Mouse (Mus musculus): ENCODE measurements around the gene Mettl13.

Gene Mettl13

DNA sequence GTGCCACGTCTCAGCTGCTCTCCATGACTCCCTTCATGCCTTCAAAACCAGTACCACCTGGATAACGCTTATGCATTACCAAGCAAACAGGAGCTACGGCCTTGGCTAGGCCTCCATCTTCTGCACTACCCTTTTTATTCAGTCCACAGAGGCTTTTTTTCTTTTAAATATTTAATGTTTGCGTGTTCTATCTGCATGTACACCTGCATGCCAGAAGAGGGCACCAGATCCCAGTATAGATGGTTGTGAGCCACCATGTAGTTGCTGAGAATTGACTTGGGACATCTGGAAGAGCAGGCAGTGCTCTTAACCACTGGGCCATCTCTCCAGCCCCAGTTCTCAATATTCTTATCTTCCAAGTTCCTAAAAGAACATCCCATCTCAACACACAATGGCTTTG, 16.8 kb downstream of the Mettl13 start:
- no peak for DNase-seq

DNA sequence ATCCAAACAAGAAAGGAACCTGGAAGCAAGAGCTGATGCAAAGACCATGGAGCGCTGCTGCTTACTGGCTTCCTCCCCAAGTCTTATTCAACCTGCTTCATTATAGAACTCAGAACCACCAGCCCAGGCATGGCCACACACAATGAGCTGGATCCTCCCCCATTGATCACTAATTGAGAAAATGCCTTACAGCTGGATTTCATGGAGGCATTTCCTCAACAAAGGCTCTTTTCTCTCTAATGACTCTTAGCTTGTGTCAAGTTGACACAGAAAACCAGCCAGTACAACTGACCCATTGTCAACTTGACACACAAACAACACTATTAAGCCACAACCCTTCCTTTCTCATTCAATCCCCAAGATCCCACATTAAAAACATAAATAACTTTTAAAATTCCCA, 17.7 kb downstream of the Mettl13 start:
- DNase-seq, result no peak

DNA sequence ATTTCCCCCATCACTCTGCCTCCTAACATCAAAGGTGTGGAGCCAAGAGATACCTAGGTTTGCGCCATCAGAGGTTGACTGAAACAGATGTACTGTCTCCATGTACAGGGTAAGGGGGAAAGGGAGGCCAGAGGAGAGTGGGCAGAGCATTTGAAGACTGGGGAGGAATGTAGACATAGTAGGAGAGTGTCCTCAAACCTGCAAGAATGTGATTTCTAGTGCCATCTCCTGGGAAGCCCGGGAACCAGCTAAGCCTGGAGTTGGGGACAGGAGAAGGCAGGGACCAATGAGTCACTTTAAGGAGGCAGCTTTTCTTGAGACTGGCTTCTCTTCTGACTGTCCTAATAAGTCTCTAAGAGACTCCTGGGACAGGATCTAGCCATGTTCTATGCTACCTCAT, 18.7 kb downstream of the Mettl13 start:
- no peak for DNase-seq

DNA sequence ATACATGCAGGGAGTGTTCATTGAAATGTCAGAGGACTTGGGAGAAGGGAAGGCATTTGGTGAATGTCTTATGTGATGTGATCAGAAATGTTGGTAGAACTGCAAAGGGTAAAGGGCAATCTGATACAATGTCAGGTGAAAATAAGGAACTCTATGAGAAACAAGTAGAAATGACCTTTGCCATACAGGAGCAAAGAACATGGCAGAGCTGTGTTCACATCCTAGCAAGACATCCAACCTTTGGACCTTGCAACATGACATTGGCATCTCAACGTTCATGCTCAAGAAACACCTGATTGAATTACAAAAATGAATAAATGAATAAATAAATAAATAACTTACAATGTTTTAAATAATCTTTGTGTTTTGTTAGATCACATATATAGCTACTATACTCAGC, 33.2 kb downstream of the Mettl13 start:
- no peak for DNase-seq

DNA sequence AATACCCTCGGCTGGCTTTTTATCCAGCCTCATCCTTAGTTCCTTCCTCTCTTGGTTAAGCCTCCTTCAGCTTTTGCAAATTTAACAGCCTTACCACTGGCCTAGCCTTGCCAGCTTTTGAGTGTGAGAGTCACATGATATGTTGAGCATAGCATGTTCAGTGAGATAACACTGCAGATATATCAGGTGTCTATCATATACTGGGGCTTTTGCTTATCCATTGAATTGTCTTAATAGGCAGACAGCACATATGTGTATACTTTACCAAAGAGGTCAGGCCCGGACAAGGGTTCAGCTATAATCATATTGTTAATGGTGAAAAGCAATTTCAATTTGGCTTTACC, 38.4 kb downstream of the Mettl13 start:
- DNase-seq, result no peak

DNA sequence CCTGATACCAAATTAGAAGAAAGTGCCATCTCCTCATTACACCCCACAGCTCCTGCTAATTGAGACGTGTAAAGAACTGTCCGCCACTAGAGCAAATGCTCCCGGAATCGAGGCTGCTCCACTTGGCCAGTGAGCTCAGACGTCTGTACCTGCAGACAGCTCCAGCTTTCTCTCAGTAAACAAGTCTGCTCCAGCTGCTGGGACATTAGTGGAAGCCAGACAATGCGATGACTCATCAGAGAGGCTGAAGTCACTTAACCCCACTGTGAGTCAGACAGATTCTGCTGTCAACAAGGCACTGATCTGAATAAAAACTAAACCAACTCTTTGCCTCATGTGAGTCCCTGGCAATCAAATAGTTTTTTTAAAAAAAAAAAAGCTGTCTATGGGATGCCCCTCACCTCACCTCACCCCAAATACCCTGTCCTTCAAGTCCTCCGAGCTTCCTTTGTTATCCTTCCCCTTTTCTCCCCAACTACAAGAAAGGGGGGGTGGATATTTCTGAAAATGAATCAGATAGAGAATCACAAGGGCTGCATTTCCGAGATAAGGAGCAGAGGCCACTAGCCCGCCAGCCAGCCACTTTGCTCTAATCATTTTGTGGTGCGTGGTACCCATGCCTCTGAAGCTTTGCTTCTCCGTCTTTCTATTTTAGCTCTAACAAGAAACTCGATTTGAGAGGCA, 38.9 kb downstream of the Mettl13 start:
- no peak for DNase-seq

DNA sequence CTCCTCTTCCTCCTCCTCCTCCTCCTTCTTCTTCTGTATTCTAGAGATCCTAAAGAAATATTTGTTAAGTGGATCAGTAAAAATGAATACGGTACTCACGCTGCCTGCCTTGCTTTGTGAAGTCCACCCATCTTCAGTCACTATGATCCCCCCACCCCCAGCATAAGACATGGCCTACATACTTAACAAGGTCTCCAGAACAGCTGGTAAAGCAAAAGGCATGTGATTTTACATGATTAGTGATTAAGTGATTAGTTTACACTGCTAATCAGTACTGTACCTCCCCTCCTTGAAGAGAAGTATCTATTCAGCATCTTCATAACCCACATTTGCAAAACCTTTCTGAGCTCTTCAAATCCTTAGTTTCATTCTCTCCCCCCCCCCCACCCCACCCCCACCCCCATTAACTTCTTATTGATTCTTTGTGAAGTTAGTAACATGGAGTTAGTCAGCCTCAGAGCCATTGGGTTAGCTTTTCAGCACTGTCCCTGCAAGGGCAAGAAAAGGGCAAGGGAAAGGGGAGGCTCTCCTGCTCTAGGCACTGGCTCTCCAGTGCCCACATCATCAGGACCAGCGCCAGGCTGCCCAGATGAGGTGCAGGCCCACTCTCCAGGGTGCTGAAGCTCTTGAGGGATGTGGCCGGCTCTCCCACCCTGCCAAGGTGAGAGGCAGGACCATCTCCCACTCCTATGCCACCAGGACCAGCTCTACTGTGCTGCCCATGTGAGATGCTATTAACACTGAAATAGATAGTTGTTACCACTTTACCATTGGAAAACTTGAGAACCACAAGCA, 39.9 kb downstream of the Mettl13 start:
- DNase-seq, result no peak

DNA sequence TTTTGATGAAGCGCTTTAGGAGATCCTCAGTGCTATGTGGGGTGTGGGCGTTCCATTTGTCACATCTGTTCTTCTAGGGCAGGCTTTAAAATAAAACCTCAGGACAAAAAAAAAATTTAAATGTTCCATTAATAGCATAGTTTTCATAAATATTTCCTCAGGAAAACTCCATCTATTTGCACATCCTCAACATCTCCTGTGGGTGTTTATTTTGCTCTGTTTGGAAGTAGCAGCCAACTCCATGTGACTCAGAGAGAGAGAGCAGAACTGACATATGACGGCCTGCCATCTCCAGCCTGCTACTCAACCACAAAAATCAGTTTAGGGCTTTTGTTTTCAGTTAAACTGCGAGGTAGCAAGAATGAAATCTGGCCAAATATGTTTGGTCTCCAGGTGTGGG, 41.8 kb downstream of the Mettl13 start:
- no peak for DNase-seq

DNA sequence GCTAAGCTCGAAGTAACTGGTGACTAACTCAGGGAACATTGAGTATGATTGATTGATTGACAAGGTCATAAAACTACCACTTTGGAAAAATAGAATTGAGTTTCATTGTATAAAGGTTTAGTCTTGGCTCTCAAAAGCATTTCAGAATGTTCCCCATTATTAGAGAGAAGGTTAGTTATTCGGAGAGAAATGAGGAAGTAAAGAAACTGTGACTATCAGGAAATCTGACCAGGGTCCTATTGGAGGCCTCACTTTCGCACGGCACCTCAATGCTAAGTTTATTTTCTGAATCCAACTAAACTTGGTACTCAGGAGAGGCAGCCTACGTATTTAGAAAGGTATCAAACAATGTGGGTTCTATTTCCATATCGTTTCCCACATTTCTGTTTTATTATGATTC, 42.7 kb downstream of the Mettl13 start:
- no peak for DNase-seq

All from cerebellum, adult 11 months (tissue).